8 mouse cellular contexts compared by ENCODE assay signal in the genomic region with DNA sequence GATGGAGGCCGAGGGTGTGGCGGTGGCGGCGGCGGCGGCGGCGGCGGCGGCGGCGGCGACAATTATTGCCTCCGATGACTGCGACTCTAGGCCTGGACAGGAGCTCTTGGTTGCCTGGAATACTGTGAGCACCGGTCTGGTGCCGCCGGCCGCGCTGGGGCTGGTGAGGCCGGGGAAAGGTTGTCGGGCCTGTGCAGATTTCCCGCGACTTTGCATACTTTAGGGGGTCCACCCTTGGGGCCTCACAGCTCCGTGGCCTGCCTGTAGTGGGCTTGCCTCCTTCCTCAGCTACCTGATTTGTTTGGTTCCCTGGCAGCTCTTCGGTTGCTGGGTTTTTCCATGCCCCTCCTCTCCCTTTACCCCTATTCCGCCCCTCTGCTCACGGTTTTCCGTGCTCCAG. TPM values are rescaled to one million over a fixed set of nuclear protein-coding genes. Genes with fewer than 3 reads are reported as not detected.
A peak's percentile ranks its signal among the peaks of the same experiment; 100 is the strongest.
DNase-seq lines count a peak whose midpoint lies in the region; ATAC-seq lines count a peak whose summit lies in the region.

No protein-coding gene starts in this region.

- no peak for DNase-seq in heart, embryonic 10.5 days (ENCODE audit: low spot score)
- no peak for DNase-seq in heart, adult 8-10 months (ENCODE audit: low spot score)
- no peak for DNase-seq in liver, embryonic 13.5 days
- no peak for DNase-seq in MN1 (ENCODE audit: low spot score)
- no peak for DNase-seq in adrenal gland, adult (ENCODE audit: inconsistent age in 2 of 2, low spot score in 1 of 2)
- DNase-seq in layer of hippocampus, postnatal 10 days (ENCODE audit: low spot score in 2 of 2): no peak

- peak overlapping the region; percentile 92 for H3K9ac ChIP-seq in forebrain, embryonic 13.5 days
- H3K9ac ChIP-seq in liver, embryonic 13.5 days: peak overlapping the region; percentile 90

- H3K27ac ChIP-seq in heart, embryonic 10.5 days: peak overlapping the region; percentile 92
- H3K27ac ChIP-seq in forebrain, embryonic 13.5 days: peak overlapping the region; percentile 1; the same call in 1 of the 2 replicates
- peak overlapping the region; percentile 86 for H3K27ac ChIP-seq in liver, embryonic 13.5 days

- peak overlapping the region; percentile 91 for H3K4me3 ChIP-seq in heart, embryonic 10.5 days
- peak overlapping the region; percentile 85 for H3K4me3 ChIP-seq in forebrain, embryonic 13.5 days
- peak overlapping the region; percentile 94 for H3K4me3 ChIP-seq in liver, embryonic 13.5 days (replicated peaks)

- peak; percentile 11 for ATAC-seq in CD4-positive, CD25-positive, alpha-beta regulatory T cell, adult 4 months
- peak; percentile 72 for ATAC-seq in forebrain, embryonic 13.5 days
- peak; percentile 55 for ATAC-seq in liver, embryonic 13.5 days (ENCODE audit: low read depth)

- no peaks in the 10 kb centered on the region for H3K9me3 ChIP-seq in heart, embryonic 10.5 days
- no peaks in the 10 kb centered on the region for H3K9me3 ChIP-seq in forebrain, embryonic 13.5 days (replicated peaks)
- H3K9me3 ChIP-seq in liver, embryonic 13.5 days (replicated peaks): no peaks in the 10 kb centered on the region

- H3K27me3 ChIP-seq in heart, embryonic 10.5 days (ENCODE audit: insufficient read depth, poor library complexity, severe bottlenecking): no peaks in the 10 kb centered on the region
- H3K27me3 ChIP-seq in forebrain, embryonic 13.5 days: no peaks in the 10 kb centered on the region
- H3K27me3 ChIP-seq in liver, embryonic 13.5 days: no peaks in the 10 kb centered on the region

- under 1% methylated on average over 29 of the region's 29 CpGs for WGBS in heart, embryonic 10.5 days
- WGBS in forebrain, embryonic 13.5 days: under 1% methylated on average over 29 of the region's 29 CpGs
- under 1% methylated on average over 29 of the region's 29 CpGs for WGBS in liver, embryonic 13.5 days (ENCODE audit: insufficient replicate concordance)

- peaks cover 79% of the 10 kb centered on the region for H3K36me3 ChIP-seq in heart, embryonic 10.5 days
- peaks cover 69% of the 10 kb centered on the region for H3K36me3 ChIP-seq in forebrain, embryonic 13.5 days (ENCODE audit: poor library complexity, severe bottlenecking)
- H3K36me3 ChIP-seq in liver, embryonic 13.5 days: peaks cover 74% of the 10 kb centered on the region

- H3K4me1 ChIP-seq in heart, embryonic 10.5 days: peaks cover 26% of the 10 kb centered on the region
- H3K4me1 ChIP-seq in forebrain, embryonic 13.5 days: peaks cover 43% of the 10 kb centered on the region
- H3K4me1 ChIP-seq in liver, embryonic 13.5 days (replicated peaks): peaks cover 46% of the 10 kb centered on the region

- H3K4me2 ChIP-seq in forebrain, embryonic 13.5 days: peak overlapping the region; percentile 91
- H3K4me2 ChIP-seq in liver, embryonic 13.5 days: peak overlapping the region; percentile 93

RNA-seq across cellular contexts. Expression of a gene that starts 0.2 kb away (rescaled TPM):
- 101 and 113 TPM in 2 replicates for polyA plus RNA-seq in heart, embryonic 10.5 days (2016; fragmentation: Nextera tagmentation; extraction: Ambion mirVana)
- 10 to 100 TPM; 36.8 to 39.8 (median 37.6) TPM for total RNA-seq in heart, adult 8-10 months (2022)
- 10 to 100 TPM; 34.8 to 54.1 TPM for polyA plus RNA-seq in CD4-positive, CD25-positive, alpha-beta regulatory T cell, adult 4 months (2017; shearing (Covaris generic))
- polyA plus RNA-seq in forebrain, embryonic 13.5 days (2015; fragmentation: Nextera tagmentation; extraction: Ambion mirVana): 126 and 148 TPM in 2 replicates
- 50.5 and 51.0 TPM in 2 replicates for polyA plus RNA-seq in liver, embryonic 13.5 days (2015; fragmentation: Nextera tagmentation; extraction: Ambion mirVana)
- total RNA-seq in layer of hippocampus, postnatal 10 days (2021): 10 to 100 TPM; 82.8 to 85.3 TPM

RNA-seq across cellular contexts. Expression of a gene that starts 0.3 kb away (rescaled TPM):
- polyA plus RNA-seq in heart, embryonic 10.5 days (2016; fragmentation: Nextera tagmentation; extraction: Ambion mirVana): 164 and 199 TPM in 2 replicates
- 10 to 100 TPM; 39.5 to 47.1 (median 40.1) TPM for total RNA-seq in heart, adult 8-10 months (2022)
- 100 to 1,000 TPM; 124 to 131 TPM for polyA plus RNA-seq in CD4-positive, CD25-positive, alpha-beta regulatory T cell, adult 4 months (2017; shearing (Covaris generic))
- polyA plus RNA-seq in forebrain, embryonic 13.5 days (2015; fragmentation: Nextera tagmentation; extraction: Ambion mirVana): 233 and 245 TPM in 2 replicates
- 158 and 162 TPM in 2 replicates for polyA plus RNA-seq in liver, embryonic 13.5 days (2015; fragmentation: Nextera tagmentation; extraction: Ambion mirVana)
- total RNA-seq in layer of hippocampus, postnatal 10 days (2021): 10 to 100 TPM; 77.2 to 83.4 TPM

RNA-seq across cellular contexts. Expression of a gene that starts 10.1 kb away (rescaled TPM):
- polyA plus RNA-seq in heart, embryonic 10.5 days (2016; fragmentation: Nextera tagmentation; extraction: Ambion mirVana): 5.1 and 6.4 TPM in 2 replicates
- 1 to 10 TPM; 4.0 to 8.6 (median 6.7) TPM for total RNA-seq in heart, adult 8-10 months (2022)
- 1 to 10 TPM; 1.8 to 3.8 TPM for polyA plus RNA-seq in CD4-positive, CD25-positive, alpha-beta regulatory T cell, adult 4 months (2017; shearing (Covaris generic))
- polyA plus RNA-seq in forebrain, embryonic 13.5 days (2015; fragmentation: Nextera tagmentation; extraction: Ambion mirVana): 9.7 and 10.8 TPM in 2 replicates
- 5.6 and 6.1 TPM in 2 replicates for polyA plus RNA-seq in liver, embryonic 13.5 days (2015; fragmentation: Nextera tagmentation; extraction: Ambion mirVana)
- total RNA-seq in layer of hippocampus, postnatal 10 days (2021): 10 to 100 TPM; 13.9 to 14.0 TPM

RNA-seq across cellular contexts. Expression of a gene that starts 15.4 kb away (rescaled TPM):
- polyA plus RNA-seq in heart, embryonic 10.5 days (2016; fragmentation: Nextera tagmentation; extraction: Ambion mirVana): not detected in 2 replicates
- total RNA-seq in heart, adult 8-10 months (2022): not detected
- polyA plus RNA-seq in CD4-positive, CD25-positive, alpha-beta regulatory T cell, adult 4 months (2017; shearing (Covaris generic)): not detected
- polyA plus RNA-seq in forebrain, embryonic 13.5 days (2015; fragmentation: Nextera tagmentation; extraction: Ambion mirVana): not detected in 2 replicates
- not detected in 2 replicates for polyA plus RNA-seq in liver, embryonic 13.5 days (2015; fragmentation: Nextera tagmentation; extraction: Ambion mirVana)
- not detected for total RNA-seq in layer of hippocampus, postnatal 10 days (2021)

RNA-seq across cellular contexts. Expression of a gene that starts 17.2 kb away (rescaled TPM):
- polyA plus RNA-seq in heart, embryonic 10.5 days (2016; fragmentation: Nextera tagmentation; extraction: Ambion mirVana): not detected in 2 replicates
- total RNA-seq in heart, adult 8-10 months (2022): not detected
- not detected for polyA plus RNA-seq in CD4-positive, CD25-positive, alpha-beta regulatory T cell, adult 4 months (2017; shearing (Covaris generic))
- polyA plus RNA-seq in forebrain, embryonic 13.5 days (2015; fragmentation: Nextera tagmentation; extraction: Ambion mirVana): 0.14 TPM in 1 of 2 replicates, not detected in the other
- not detected in 2 replicates for polyA plus RNA-seq in liver, embryonic 13.5 days (2015; fragmentation: Nextera tagmentation; extraction: Ambion mirVana)
- not detected for total RNA-seq in layer of hippocampus, postnatal 10 days (2021)

Comparison
In these comparisons a context has a peak if more than half of its experiments do, and no peak if none do; other contexts are left out.
1. H3K27ac ChIP-seq: peak in every context shown above with its lines; median percentile 92 in heart, embryonic 10.5 days; 86 in liver, embryonic 13.5 days; 1 in forebrain, embryonic 13.5 days.
2. ATAC-seq: peak in every context shown above with its lines; median percentile 72 in forebrain, embryonic 13.5 days; 55 in liver, embryonic 13.5 days; 11 in CD4-positive, CD25-positive, alpha-beta regulatory T cell, adult 4 months.